Mouse (Mus musculus) liver, embryonic 15.5 days (tissue): ENCODE measurements around the gene Pcdh8. TPM values are rescaled to one million over a fixed set of nuclear protein-coding genes. Genes with fewer than 3 reads are reported as not detected.

Experiments
- ATAC-seq: fragments of 200-750 bp; cut with Nextera tagmentation; 2 replicates; pipeline ENCODE4 v1.8.0; 2017; ENCODE audit warnings: moderate number of reproducible peaks, mild to moderate bottlenecking, moderate library complexity; ENCODE audit not compliant: insufficient read depth
- H3K27ac ChIP-seq: fragments of 300-500 bp; sonication (generic); replicated peaks from 2 replicates; pipeline ENCODE4 v1.5.1; 2015; ENCODE audit warnings: mild to moderate bottlenecking, inconsistent platforms
- H3K27me3 ChIP-seq: fragments of 300-500 bp; sonication (generic); 2 replicates; pipeline ENCODE4 v1.6.1; 2015; ENCODE audit warnings: mild to moderate bottlenecking, inconsistent platforms
- H3K36me3 ChIP-seq: fragments of 300-500 bp; sonication (generic); replicated peaks from 2 replicates; pipeline ENCODE4 v1.6.1; 2015; ENCODE audit warnings: moderate library complexity, mild to moderate bottlenecking, inconsistent platforms
- H3K4me1 ChIP-seq: fragments of 300-500 bp; sonication (generic); replicated peaks from 2 replicates; pipeline ENCODE4 v1.6.1; 2015; ENCODE audit warnings: inconsistent platforms
- H3K4me2 ChIP-seq: fragments of 300-500 bp; sonication (generic); 2 replicates; pipeline ENCODE4 v1.6.1; 2015; ENCODE audit warnings: moderate library complexity, mild to moderate bottlenecking, inconsistent platforms
- H3K4me3 ChIP-seq: fragments of 300-500 bp; sonication (generic); replicated peaks from 2 replicates; pipeline ENCODE4 v1.5.1; 2015; ENCODE audit warnings: mild to moderate bottlenecking, inconsistent platforms
- H3K9ac ChIP-seq: fragments of 300-500 bp; sonication (generic); 2 replicates; pipeline ENCODE4 v1.6.1; 2015; ENCODE audit warnings: moderate library complexity, mild to moderate bottlenecking, inconsistent platforms
- H3K9me3 ChIP-seq: fragments of 300-500 bp; sonication (generic); replicated peaks from 2 replicates; pipeline ENCODE4 v1.6.1; 2016; ENCODE audit warnings: inconsistent platforms
- WGBS: fragments of 180-500 bp; shearing (Covaris S2); methylation state at CpG from one replicate; pipeline ENCODE4 v1.1.7; 2015; ENCODE audit warnings: mixed read lengths; ENCODE audit not compliant: insufficient replicate concordance; 5-methylcytosine and 5-hydroxymethylcytosine counted together
- polyA plus RNA-seq: library from polyadenylated mRNA; unstranded; fragments of >200 nt; fragmentation: Nextera tagmentation; extraction: Ambion mirVana; gene quantifications from 2 replicates; pipeline ENCODE4 v1.2.1, GENCODE M21; 2015

Gene Pcdh8
- polyA plus RNA-seq, 1 experiment from 2014 or later = 0.10 TPM

GRCm38 (mm10) chr14:79773425-79774391 is 2.6 kb upstream of the Pcdh8 start:
- Histone ChIP-seq H3K9ac (no peak overlapping the region), H3K4me2 (no peak overlapping the region), H3K4me1 (peaks cover 11% of the 10 kb centered on the region; the same call in 1 of the 2 replicates), H3K4me3 (no peak overlapping the region), H3K27me3 (peaks cover 73% of the 10 kb centered on the region), H3K9me3 (no peaks in the 10 kb centered on the region), H3K36me3 (no peaks in the 10 kb centered on the region), H3K27ac (no peak overlapping the region)
- no peak for ATAC-seq
- WGBS = under 1% methylated on average over 44 of the region's 44 CpGs

DNA sequence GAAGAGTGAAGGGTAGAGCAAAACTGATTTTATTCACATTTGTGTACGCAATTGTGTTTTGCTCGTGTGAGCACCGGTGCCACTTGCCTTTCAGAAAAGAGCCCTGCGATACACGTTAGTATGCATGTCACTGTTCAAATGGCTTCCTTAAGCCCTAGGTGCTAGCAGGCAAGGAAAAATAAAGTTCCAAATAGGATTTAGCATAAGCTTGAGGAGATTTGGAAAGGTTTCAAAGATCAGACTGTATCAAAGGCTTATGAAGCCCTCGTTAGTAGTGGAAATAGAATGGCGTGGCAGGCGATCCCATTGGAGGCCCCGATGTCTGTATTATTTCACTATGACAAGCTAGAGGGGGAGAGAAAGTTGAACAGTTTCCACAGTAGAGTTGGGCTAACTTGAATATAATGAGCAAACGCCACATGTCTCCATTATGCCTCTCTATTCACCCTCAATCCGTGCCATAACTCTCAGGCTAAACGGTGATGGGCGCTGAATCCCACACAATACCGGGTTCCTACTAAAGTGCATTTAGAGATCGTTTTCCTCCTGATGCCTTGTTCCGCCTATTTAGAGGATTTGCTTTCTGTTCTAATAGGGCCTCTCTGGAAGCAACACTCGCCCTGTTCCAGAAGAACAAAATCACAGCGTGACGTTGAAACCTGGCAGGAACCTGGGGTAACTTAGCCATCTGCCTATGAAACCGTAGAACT is 845 bp upstream of the Pcdh8 start:
- Histone ChIP-seq H3K4me2 (no peak overlapping the region), H3K36me3 (no peaks in the 10 kb centered on the region), H3K9ac (no peak overlapping the region), H3K4me1 (peaks cover 11% of the 10 kb centered on the region; the same call in 1 of the 2 replicates), H3K4me3 (no peak overlapping the region), H3K9me3 (no peaks in the 10 kb centered on the region), H3K27me3 (peaks cover 90% of the 10 kb centered on the region), H3K27ac (no peak overlapping the region)
- ATAC-seq = no peak
- 3% methylated on average over 20 of the region's 20 CpGs for WGBS

GRCm38 (mm10) chr14:79770306-79771093 is 612 bp downstream of the Pcdh8 start:
- Histone ChIP-seq H3K27ac (no peak overlapping the region), H3K27me3 (peaks cover 95% of the 10 kb centered on the region), H3K4me1 (peaks cover 11% of the 10 kb centered on the region; the same call in 1 of the 2 replicates), H3K9me3 (no peaks in the 10 kb centered on the region), H3K4me3 (peak overlapping the region; percentile 22; the same call in 1 of the 2 replicates), H3K36me3 (no peaks in the 10 kb centered on the region), H3K9ac (no peak overlapping the region), H3K4me2 (peak overlapping the region; percentile 37)
- 6% methylated on average over 62 of the region's 62 CpGs for WGBS
- no peak for ATAC-seq

DNA sequence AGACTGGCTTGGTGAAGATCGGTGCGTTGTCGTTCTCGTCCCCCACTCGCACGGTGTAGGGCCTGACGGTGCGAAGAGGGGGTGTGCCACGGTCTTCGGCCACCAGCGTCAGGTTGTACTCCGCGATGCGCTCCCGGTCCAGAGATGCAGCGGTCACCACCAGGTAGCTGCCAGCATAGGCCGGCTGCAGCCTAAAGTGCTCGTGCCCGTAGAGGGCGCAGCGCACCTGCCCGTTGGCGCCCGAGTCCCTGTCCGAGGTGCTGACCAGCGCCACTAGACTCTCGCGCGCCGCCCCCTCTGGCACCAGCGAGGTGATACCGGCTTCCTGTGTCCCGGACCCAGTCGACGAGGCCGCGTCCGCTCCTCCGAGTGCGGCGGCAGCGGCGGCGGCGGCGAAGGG is 1.5 kb downstream of the Pcdh8 start:
- Histone ChIP-seq H3K36me3 (no peaks in the 10 kb centered on the region), H3K9me3 (no peaks in the 10 kb centered on the region), H3K4me3 (no peak overlapping the region), H3K27me3 (peaks cover 86% of the 10 kb centered on the region), H3K4me2 (peak overlapping the region; percentile 30; the same call in 1 of the 2 replicates), H3K9ac (no peak overlapping the region), H3K4me1 (peaks cover 11% of the 10 kb centered on the region; the same call in 1 of the 2 replicates), H3K27ac (no peak overlapping the region)
- 2% methylated on average over 46 of the region's 46 CpGs for WGBS
- no peak for ATAC-seq

DNA sequence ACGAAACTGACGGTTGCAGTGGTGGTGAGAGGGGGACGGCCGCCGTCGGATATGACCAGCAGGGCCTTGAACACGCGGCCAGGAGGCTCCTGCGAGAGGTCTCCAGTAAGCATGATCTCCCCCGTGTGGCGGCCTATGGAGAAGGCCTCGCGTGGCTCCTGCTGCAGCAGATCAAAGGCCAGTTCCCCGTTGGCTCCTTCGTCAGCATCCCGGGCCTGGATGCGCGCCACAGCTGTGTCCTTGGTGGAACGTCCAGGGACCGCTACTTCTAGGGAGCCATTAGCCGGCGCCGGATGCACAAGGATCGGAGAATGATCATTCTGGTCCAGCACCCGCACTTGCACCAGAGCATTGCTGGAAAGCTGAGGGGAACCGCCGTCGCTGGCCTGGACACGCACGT is 2.1 kb downstream of the Pcdh8 start:
- Histone ChIP-seq H3K4me3 (no peak overlapping the region), H3K27ac (no peak overlapping the region), H3K36me3 (no peaks in the 10 kb centered on the region), H3K4me1 (peaks cover 11% of the 10 kb centered on the region; the same call in 1 of the 2 replicates), H3K9ac (no peak overlapping the region), H3K27me3 (peaks cover 80% of the 10 kb centered on the region), H3K4me2 (no peak overlapping the region), H3K9me3 (no peaks in the 10 kb centered on the region)
- 8% methylated on average over 30 of the region's 30 CpGs for WGBS
- ATAC-seq = no peak

DNA sequence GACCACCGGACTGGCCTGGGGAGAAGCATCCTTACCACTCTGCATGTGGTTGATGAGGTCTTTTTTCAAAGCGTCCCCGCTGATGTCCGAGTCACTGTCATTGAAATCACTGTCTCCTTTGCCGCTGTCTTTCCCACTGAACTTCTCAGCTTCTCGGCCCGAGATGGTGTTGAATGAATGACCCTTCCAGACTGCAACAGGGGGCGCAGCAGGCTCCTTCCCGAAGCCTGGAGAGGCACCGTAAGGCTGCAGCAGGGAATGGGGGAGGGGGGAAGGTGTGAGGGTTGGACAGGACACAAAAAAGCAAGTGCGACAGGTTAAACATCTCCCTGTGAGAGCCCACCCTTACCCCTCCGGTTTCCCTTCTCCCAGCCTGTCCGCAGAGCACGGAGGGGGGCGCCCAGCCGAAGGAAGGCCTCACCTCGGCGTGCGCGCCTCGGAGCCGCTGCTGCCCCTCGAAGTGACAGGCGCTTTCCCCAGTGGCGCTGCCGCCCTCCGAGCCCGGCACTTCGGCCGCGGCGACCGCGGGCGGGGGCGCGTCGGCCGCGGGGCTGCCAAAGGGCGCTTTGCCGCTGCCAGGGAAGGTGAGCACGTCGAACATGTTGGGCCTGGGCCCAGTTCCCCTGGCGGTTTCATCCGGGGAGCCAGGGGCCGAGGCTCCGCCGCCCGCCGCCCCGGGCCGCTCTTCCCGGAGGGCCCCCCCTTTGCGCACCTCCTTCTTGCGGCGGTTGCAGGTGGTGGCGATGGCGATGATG is 2.9 kb downstream of the Pcdh8 start:
- ATAC-seq = no peak
- no peak overlapping the region for H3K9ac ChIP-seq
- H3K4me2 ChIP-seq = no peak overlapping the region
- H3K27me3 ChIP-seq = peaks cover 73% of the 10 kb centered on the region
- H3K36me3 ChIP-seq = no peaks in the 10 kb centered on the region
- H3K4me3 ChIP-seq = no peak overlapping the region
- 4% methylated on average over 58 of the region's 59 CpGs for WGBS
- H3K27ac ChIP-seq = no peak overlapping the region
- H3K4me1 ChIP-seq = peaks cover 11% of the 10 kb centered on the region; the same call in 1 of the 2 replicates
- no peaks in the 10 kb centered on the region for H3K9me3 ChIP-seq

DNA sequence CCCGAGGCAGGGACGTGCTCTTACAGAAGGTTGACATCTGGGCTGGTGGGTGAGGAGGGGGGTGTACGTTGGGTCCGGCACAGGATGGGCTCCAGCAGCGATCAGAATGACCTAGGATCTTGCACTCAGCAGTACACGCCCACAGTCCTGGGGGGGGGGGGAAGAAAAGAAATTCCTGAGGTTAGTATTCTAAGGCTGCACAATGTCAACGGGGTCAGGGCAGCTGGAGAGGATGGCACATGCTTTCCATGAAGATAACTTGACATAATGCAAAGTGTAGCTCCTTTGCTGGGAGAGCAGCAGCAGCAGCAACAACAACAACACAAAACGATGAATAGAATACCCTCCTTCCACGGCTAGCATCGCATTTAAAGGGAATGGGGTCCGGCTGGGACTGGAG is 3.5 kb downstream of the Pcdh8 start:
- Histone ChIP-seq H3K4me3 (no peak overlapping the region), H3K36me3 (no peaks in the 10 kb centered on the region), H3K4me1 (peaks cover 11% of the 10 kb centered on the region; the same call in 1 of the 2 replicates), H3K27me3 (peaks cover 66% of the 10 kb centered on the region), H3K27ac (no peak overlapping the region), H3K9ac (no peak overlapping the region), H3K4me2 (no peak overlapping the region), H3K9me3 (no peaks in the 10 kb centered on the region)
- WGBS = 14% methylated on average over 11 of the region's 11 CpGs
- ATAC-seq = no peak

DNA sequence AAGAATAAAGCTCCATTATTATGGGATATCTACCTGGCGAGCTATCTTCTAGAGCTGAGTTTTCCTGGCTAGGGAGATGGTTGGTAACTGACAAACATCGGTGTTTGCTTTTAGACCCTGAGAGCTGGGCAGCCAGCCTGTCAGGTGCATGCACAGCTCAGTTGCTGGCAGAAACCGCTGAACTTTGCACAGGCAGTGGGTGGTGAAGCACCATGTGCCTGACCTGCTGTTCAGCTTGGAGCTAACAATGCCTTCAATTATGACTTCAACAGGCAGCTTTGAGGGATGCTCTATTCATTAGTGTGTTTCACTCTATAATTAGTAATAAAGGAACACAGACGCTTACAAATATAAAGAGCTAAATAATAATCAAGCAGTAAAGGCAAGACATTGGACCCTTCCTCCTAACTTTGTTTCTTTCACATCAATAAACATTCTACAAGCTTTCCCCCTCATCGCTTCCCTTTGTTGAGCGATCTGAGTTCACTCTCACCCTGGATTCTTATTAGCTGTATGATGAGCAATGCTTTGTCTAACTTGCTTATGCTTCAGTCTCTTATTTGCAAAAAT is 5.8 kb downstream of the Pcdh8 start:
- Histone ChIP-seq H3K36me3 (no peaks in the 10 kb centered on the region), H3K9me3 (no peaks in the 10 kb centered on the region), H3K4me2 (no peak overlapping the region), H3K9ac (no peak overlapping the region), H3K4me3 (no peak overlapping the region), H3K27me3 (peaks cover 43% of the 10 kb centered on the region), H3K27ac (no peak overlapping the region), H3K4me1 (no peaks in the 10 kb centered on the region)
- no peak for ATAC-seq
- WGBS = 58% methylated on average over 6 of the region's 6 CpGs

DNA sequence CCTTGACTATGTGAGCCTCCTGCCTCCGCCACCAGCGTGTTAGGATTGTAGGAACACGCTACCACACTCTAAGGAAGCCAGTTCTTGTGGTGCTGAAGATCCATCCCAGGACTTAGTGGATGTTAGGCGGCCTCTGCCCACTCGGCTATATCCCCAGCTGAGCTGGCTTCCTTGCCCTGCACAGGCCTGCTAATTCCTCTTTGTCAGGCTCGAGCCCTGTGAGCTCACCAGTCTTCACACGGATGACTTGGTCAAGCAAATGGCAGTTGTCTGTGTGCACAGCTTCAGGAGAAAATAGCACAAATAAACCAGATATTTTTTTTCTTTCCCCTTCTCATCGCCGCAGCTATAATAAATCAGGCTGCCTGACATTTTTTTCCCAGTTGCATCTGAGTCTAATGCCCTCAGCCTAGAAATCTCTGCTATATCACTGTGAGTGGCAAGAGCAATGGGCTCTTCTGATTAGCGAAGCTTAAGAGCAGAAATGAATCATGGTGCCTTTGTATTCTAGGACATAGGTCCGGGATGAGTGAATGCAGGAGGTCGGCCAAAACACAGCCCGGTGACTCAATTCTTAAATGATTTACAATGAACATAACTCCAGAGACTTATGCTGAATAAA is 16.4 kb downstream of the Pcdh8 start:
- Histone ChIP-seq H3K27me3 (no peaks in the 10 kb centered on the region), H3K9ac (no peak overlapping the region), H3K4me1 (no peaks in the 10 kb centered on the region), H3K4me3 (no peak overlapping the region), H3K36me3 (no peaks in the 10 kb centered on the region), H3K9me3 (no peaks in the 10 kb centered on the region), H3K4me2 (no peak overlapping the region), H3K27ac (no peak overlapping the region)
- 54% methylated on average over 13 of the region's 13 CpGs for WGBS
- ATAC-seq = no peak

DNA sequence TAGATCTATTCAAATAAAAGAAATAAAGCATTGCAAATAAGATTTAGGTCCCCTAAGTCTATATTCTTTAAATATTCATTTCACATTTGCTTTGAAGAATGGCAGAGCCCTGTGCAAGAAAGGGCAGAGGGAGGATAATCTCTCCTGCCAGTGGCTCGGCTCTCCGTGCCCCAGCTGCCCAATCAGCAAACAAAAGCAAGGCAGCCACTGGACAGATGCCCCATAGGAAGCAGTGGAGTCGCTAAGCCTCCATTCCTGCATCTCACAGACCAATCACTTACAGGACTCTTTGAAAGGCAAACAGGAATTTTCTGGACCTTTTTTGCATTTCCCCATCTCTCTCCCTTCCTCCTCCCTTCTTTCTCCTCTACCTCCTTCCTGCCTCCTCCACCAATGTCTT is 17.0 kb downstream of the Pcdh8 start:
- Histone ChIP-seq H3K27me3 (no peaks in the 10 kb centered on the region), H3K4me3 (no peak overlapping the region), H3K9ac (no peak overlapping the region), H3K27ac (no peak overlapping the region), H3K4me2 (no peak overlapping the region), H3K36me3 (no peaks in the 10 kb centered on the region), H3K4me1 (no peaks in the 10 kb centered on the region), H3K9me3 (no peaks in the 10 kb centered on the region)
- no peak for ATAC-seq
- WGBS = 42% methylated on average over 3 of the region's 3 CpGs
